Mouse (Mus musculus): ENCODE data around the gene Lsamp. TPM values are rescaled to one million over a fixed set of nuclear protein-coding genes. Genes with fewer than 3 reads are reported as not detected.

Lsamp gene
- total RNA-seq, 4 experiments from 2014 or later: 0.17 to 0.43 (median 0.28) TPM

GRCm38 (mm10) chr16:41746235-41746911 lies 1762.2 kb downstream of the Lsamp start:
- no peak for DNase-seq (ENCODE audit: low spot score in 2 of 2)

- no peak for DNase-seq (ENCODE audit: low spot score in 2 of 2)
These were observed 1763.7 kb downstream of the Lsamp start for GRCm38 (mm10) chr16:41747874-41748273.

GRCm38 (mm10) chr16:41748759-41749158 lies 1764.6 kb downstream of the Lsamp start:
- DNase-seq (ENCODE audit: low spot score in 2 of 2): no peak

- no peak for DNase-seq (ENCODE audit: low spot score in 2 of 2)
These were observed 1780.1 kb downstream of the Lsamp start for GRCm38 (mm10) chr16:41764285-41764684.

GRCm38 (mm10) chr16:41771427-41772125 lies 1787.4 kb downstream of the Lsamp start:
- no peak for DNase-seq (ENCODE audit: low spot score in 2 of 2)

GRCm38 (mm10) chr16:41777586-41777985 lies 1793.4 kb downstream of the Lsamp start:
- no peak for DNase-seq (ENCODE audit: low spot score in 2 of 2)

GRCm38 (mm10) chr16:41785600-41785999 lies 1801.4 kb downstream of the Lsamp start:
- no peak for DNase-seq (ENCODE audit: low spot score in 2 of 2)

- no peak for DNase-seq (ENCODE audit: low spot score in 2 of 2)
These were observed 1802.5 kb downstream of the Lsamp start for GRCm38 (mm10) chr16:41786704-41787103.

- DNase-seq (ENCODE audit: low spot score in 2 of 2): no peak
These were observed 1803.0 kb downstream of the Lsamp start for GRCm38 (mm10) chr16:41787146-41787545.

GRCm38 (mm10) chr16:41790016-41790415 lies 1805.9 kb downstream of the Lsamp start:
- no peak for DNase-seq (ENCODE audit: low spot score in 2 of 2)

- DNase-seq (ENCODE audit: low spot score in 2 of 2): no peak
These were observed 1836.2 kb downstream of the Lsamp start for GRCm38 (mm10) chr16:41820369-41820768.

GRCm38 (mm10) chr16:41826899-41827604 lies 1842.9 kb downstream of the Lsamp start:
- no peak for DNase-seq (ENCODE audit: low spot score in 2 of 2)

- DNase-seq (ENCODE audit: low spot score in 2 of 2): no peak
These were observed 1843.4 kb downstream of the Lsamp start for GRCm38 (mm10) chr16:41827605-41827948.

GRCm38 (mm10) chr16:41834637-41835036 lies 1850.5 kb downstream of the Lsamp start:
- DNase-seq (ENCODE audit: low spot score in 2 of 2): no peak

GRCm38 (mm10) chr16:41835745-41836144 lies 1851.6 kb downstream of the Lsamp start:
- DNase-seq (ENCODE audit: low spot score in 2 of 2): no peak

- no peak for DNase-seq (ENCODE audit: low spot score in 2 of 2)
These were observed 1855.7 kb downstream of the Lsamp start for GRCm38 (mm10) chr16:41839751-41840404.

GRCm38 (mm10) chr16:41846903-41847302 lies 1862.7 kb downstream of the Lsamp start:
- no peak for DNase-seq (ENCODE audit: low spot score in 2 of 2)

- no peak for DNase-seq (ENCODE audit: low spot score in 2 of 2)
These were observed 1887.9 kb downstream of the Lsamp start for GRCm38 (mm10) chr16:41871917-41872593.

GRCm38 (mm10) chr16:41888546-41889165 lies 1904.5 kb downstream of the Lsamp start:
- DNase-seq (ENCODE audit: low spot score in 2 of 2): no peak

GRCm38 (mm10) chr16:41900783-41901182 lies 1916.6 kb downstream of the Lsamp start:
- no peak for DNase-seq (ENCODE audit: low spot score in 2 of 2)

- DNase-seq (ENCODE audit: low spot score in 2 of 2): no peak
These were observed 1919.5 kb downstream of the Lsamp start for GRCm38 (mm10) chr16:41903654-41904053.

All from gastrocnemius, adult 8-10 months (tissue).